Mouse (Mus musculus): ENCODE data around the gene Fhl3. TPM values are rescaled to one million over a fixed set of nuclear protein-coding genes. Genes with fewer than 3 reads are reported as not detected.

The Fhl3 gene
- total and polyA plus RNA-seq, 2 experiments from 2014 or later = 2.0 to 6.9 TPM

DNA sequence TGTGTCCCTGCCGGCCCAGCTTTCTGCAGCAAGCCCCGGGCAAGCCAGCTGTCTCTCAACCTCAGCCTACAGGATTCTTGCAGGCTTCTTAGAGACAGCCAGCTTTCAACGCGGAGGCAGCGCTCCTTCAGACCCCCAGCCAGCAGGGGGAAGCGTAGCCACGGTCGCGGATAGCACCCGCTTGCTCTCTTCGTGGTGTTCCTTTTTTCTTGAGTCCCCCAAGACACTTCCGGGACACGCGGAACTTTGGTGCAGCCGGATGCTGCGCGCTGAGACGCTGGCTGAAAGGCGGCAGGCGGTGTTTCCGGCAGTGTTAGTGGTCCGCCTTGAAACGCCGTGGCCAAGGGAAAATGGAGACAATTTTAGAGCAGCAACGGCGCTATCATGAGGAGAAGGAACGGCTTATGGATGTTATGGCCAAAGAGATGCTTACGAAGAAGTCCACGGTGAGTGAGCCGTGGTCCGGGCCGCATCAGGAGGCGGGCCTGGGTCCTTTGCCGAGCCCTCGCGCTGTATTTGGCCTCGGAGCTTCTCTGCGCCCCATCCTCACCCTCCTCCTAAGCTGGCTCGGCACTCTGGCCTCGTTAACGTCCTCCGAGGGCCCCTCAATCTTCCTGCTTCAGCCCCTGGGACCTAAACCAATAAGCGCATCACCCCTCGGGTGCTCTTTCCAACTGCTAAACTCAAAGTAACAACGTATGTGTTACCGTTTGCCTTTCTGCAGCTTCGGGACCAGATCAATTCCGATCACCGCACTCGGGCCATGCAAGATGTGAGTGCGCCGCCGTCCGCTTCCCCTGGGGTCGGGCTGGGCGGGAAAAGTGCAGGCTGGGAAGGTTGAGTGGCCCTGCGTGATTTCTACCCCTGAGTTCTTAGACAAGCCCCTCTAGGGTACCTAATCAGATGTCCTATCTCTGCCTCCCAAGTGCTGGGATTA, 14.3 kb downstream of the Fhl3 start, which contains the start of gene Sf3a3:
Gene Sf3a3 (plus strand): TSS at position 232 of the 937 bp plus-strand sequence.
- Histone ChIP-seq H3K4me2 (ENCODE audit: low read depth, low read length, poor library complexity, severe bottlenecking) (peak within 1 kb of the TSS; percentile 95), H3K9me3 (ENCODE audit: low read length) (no peaks in the 10 kb centered on the region), H3K27ac (ENCODE audit: low read depth, low read length) (peak within 1 kb of the TSS; percentile 74; the same call in 1 of the 2 replicates), H3K36me3 (ENCODE audit: insufficient read depth, low read length) (peaks cover 26% of the 10 kb centered on the region), H3K4me3 (ENCODE audit: low read depth, low read length) (peak within 1 kb of the TSS; percentile 88), H3K27me3 (ENCODE audit: insufficient read depth, low read length) (no peaks in the 10 kb centered on the region), H3K4me1 (ENCODE audit: insufficient read depth, low read length) (peaks cover 8% of the 10 kb centered on the region), H3K9ac (replicated peaks; ENCODE audit: low read length, poor library complexity, severe bottlenecking) (peak within 1 kb of the TSS; percentile 89)
- peak; percentile 91 for TF ChIP-seq CTCF (IDR thresholded peaks at IDR 0.05)
- ATAC-seq (ENCODE audit: low FRiP score) = peak; percentile 95
- peak; percentile 97 for DNase-seq (ENCODE audit: low spot score)
- WGBS = under 1% methylated on average over 57 of the region's 57 CpGs

- DNase-seq (ENCODE audit: low spot score) = no peak
- Histone ChIP-seq H3K27ac (ENCODE audit: low read depth, low read length) (no peak overlapping the region), H3K4me3 (ENCODE audit: low read depth, low read length) (no peak overlapping the region), H3K4me2 (ENCODE audit: low read depth, low read length, poor library complexity, severe bottlenecking) (no peak overlapping the region), H3K9me3 (ENCODE audit: low read length) (no peaks in the 10 kb centered on the region), H3K9ac (replicated peaks; ENCODE audit: low read length, poor library complexity, severe bottlenecking) (no peak overlapping the region), H3K4me1 (ENCODE audit: insufficient read depth, low read length) (peaks cover 8% of the 10 kb centered on the region), H3K27me3 (ENCODE audit: insufficient read depth, low read length) (no peaks in the 10 kb centered on the region), H3K36me3 (ENCODE audit: insufficient read depth, low read length) (peaks cover 53% of the 10 kb centered on the region)
- ATAC-seq (ENCODE audit: low FRiP score) = no peak
- TF ChIP-seq CTCF (IDR thresholded peaks at IDR 0.05) = no peak
- 89% methylated on average over 4 of the region's 4 CpGs for WGBS
Observed at GRCm38 (mm10) chr4:124719101-124719500, 18.6 kb downstream of the Fhl3 start.

DNA sequence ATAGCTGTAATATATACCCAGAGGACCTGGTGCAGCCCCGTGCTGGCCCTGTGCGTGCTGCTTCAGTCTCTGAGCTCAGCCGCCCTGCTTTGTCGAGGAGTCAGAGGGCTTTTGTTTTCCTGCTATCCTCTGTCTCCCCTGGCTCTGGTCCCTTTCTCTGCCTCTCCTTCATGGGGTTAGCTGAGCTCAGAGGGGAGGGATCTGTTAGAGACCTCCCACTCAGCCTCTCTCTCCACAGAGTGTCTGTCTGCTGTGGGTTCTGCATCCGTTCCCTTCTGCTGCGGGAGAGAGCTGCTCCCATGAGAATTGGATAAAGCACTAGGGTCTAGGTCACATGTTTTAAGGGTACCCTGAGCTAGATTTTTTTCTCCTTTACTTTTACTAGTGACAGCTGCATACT, 25.6 kb downstream of the Fhl3 start:
- Histone ChIP-seq H3K4me1 (ENCODE audit: insufficient read depth, low read length) (no peaks in the 10 kb centered on the region), H3K27ac (ENCODE audit: low read depth, low read length) (no peak overlapping the region), H3K4me2 (ENCODE audit: low read depth, low read length, poor library complexity, severe bottlenecking) (no peak overlapping the region), H3K27me3 (ENCODE audit: insufficient read depth, low read length) (no peaks in the 10 kb centered on the region), H3K36me3 (ENCODE audit: insufficient read depth, low read length) (peaks cover 72% of the 10 kb centered on the region), H3K9ac (replicated peaks; ENCODE audit: low read length, poor library complexity, severe bottlenecking) (no peak overlapping the region), H3K4me3 (ENCODE audit: low read depth, low read length) (no peak overlapping the region), H3K9me3 (ENCODE audit: low read length) (no peaks in the 10 kb centered on the region)
- 87% methylated on average over 6 of the region's 6 CpGs for WGBS
- DNase-seq (ENCODE audit: low spot score) (no peak), ATAC-seq (ENCODE audit: low FRiP score) (no peak)
- no peak for TF ChIP-seq CTCF (IDR thresholded peaks at IDR 0.05)

DNA sequence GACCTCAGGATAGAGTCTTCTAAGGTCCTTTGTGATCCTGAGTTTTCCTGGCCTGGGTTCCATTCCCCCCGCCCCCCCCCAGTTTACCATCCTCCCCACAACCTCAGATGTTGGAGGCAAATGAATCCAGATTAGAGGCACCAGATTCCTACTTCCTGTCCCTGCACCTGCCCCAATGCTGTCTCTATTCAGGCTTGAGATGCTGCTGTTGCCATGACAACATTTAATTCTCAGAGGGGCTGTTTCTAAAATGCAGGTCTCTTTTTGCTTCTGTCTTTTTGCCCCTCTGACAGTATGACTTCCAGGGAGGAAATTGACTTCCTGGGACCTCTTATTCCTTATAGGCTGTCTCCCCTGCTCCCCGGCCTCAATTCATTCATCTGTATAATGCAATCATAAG, 36.5 kb downstream of the Fhl3 start:
- Histone ChIP-seq H3K9me3 (ENCODE audit: low read length) (no peaks in the 10 kb centered on the region), H3K4me3 (ENCODE audit: low read depth, low read length) (no peak overlapping the region), H3K9ac (replicated peaks; ENCODE audit: low read length, poor library complexity, severe bottlenecking) (no peak overlapping the region), H3K27me3 (ENCODE audit: insufficient read depth, low read length) (no peaks in the 10 kb centered on the region), H3K4me2 (ENCODE audit: low read depth, low read length, poor library complexity, severe bottlenecking) (no peak overlapping the region), H3K4me1 (ENCODE audit: insufficient read depth, low read length) (0 out of 2 replicates have a peak, but pooled peaks cover 4% of the 10 kb centered on the region), H3K27ac (ENCODE audit: low read depth, low read length) (peak overlapping the region; percentile 43; the same call in 1 of the 2 replicates), H3K36me3 (ENCODE audit: insufficient read depth, low read length) (0 out of 2 replicates have a peak, but pooled peaks cover 4% of the 10 kb centered on the region)
- no peak for TF ChIP-seq CTCF (IDR thresholded peaks at IDR 0.05)
- DNase-seq (ENCODE audit: low spot score) (peak; percentile 60), ATAC-seq (ENCODE audit: low FRiP score) (no peak)
- 65% methylated on average over 2 of the region's 2 CpGs for WGBS

DNA sequence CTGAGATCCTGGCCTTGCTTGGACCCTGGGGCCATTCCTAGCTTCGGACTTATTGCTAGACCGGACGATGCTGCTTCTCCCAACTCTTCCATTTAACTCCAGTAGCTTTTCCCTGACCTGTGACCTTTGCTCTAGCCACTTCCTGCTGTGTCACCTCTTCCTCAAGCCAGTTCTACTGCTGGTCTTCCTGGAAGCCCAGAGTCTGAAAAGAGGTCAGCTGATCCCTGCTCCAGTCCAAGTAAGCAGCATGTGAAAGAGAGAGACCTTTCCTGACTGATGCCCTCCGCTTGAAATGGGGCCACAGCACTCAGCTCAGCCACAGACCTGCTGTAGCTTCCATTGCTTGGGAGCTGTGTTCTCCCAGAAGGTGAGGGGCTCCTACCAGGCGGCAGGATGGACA, 37.0 kb downstream of the Fhl3 start:
- peaks cover 9% of the 10 kb centered on the region; the same call in 1 of the 2 replicates for H3K4me1 ChIP-seq (ENCODE audit: insufficient read depth, low read length)
- ATAC-seq (ENCODE audit: low FRiP score) = no peak
- no peaks in the 10 kb centered on the region for H3K27me3 ChIP-seq (ENCODE audit: insufficient read depth, low read length)
- H3K4me3 ChIP-seq (ENCODE audit: low read depth, low read length) = no peak overlapping the region
- no peak overlapping the region for H3K9ac ChIP-seq (replicated peaks; ENCODE audit: low read length, poor library complexity, severe bottlenecking)
- H3K9me3 ChIP-seq (ENCODE audit: low read length) = no peaks in the 10 kb centered on the region
- 0 out of 2 replicates have a peak, but pooled peaks cover 4% of the 10 kb centered on the region for H3K36me3 ChIP-seq (ENCODE audit: insufficient read depth, low read length)
- TF ChIP-seq CTCF (IDR thresholded peaks at IDR 0.05) = no peak; the same call in 1 of the 2 replicates
- 80% methylated on average over 5 of the region's 5 CpGs for WGBS
- no peak for DNase-seq (ENCODE audit: low spot score)
- H3K27ac ChIP-seq (ENCODE audit: low read depth, low read length) = no peak overlapping the region
- H3K4me2 ChIP-seq (ENCODE audit: low read depth, low read length, poor library complexity, severe bottlenecking) = no peak overlapping the region

- H3K4me2 ChIP-seq (ENCODE audit: low read depth, low read length, poor library complexity, severe bottlenecking) = no peak overlapping the region
- H3K27ac ChIP-seq (ENCODE audit: low read depth, low read length) = no peak overlapping the region
- peaks cover 13% of the 10 kb centered on the region; the same call in 1 of the 2 replicates for H3K4me1 ChIP-seq (ENCODE audit: insufficient read depth, low read length)
- 64% methylated on average over 4 of the region's 4 CpGs for WGBS
- no peaks in the 10 kb centered on the region for H3K27me3 ChIP-seq (ENCODE audit: insufficient read depth, low read length)
- H3K9me3 ChIP-seq (ENCODE audit: low read length) = no peaks in the 10 kb centered on the region
- H3K9ac ChIP-seq (replicated peaks; ENCODE audit: low read length, poor library complexity, severe bottlenecking) = no peak overlapping the region
- ATAC-seq (ENCODE audit: low FRiP score) (no peak), DNase-seq (ENCODE audit: low spot score) (no peak)
- 0 out of 2 replicates have a peak, but pooled peaks cover 4% of the 10 kb centered on the region for H3K36me3 ChIP-seq (ENCODE audit: insufficient read depth, low read length)
- no peak overlapping the region for H3K4me3 ChIP-seq (ENCODE audit: low read depth, low read length)
- no peak for TF ChIP-seq CTCF (IDR thresholded peaks at IDR 0.05)
Observed at GRCm38 (mm10) chr4:124738013-124738412, 37.5 kb downstream of the Fhl3 start.

Measured in midbrain, postnatal 0 days (tissue).